Mouse (Mus musculus): ENCODE data around the gene C1qtnf12.

C1qtnf12 gene

DNA sequence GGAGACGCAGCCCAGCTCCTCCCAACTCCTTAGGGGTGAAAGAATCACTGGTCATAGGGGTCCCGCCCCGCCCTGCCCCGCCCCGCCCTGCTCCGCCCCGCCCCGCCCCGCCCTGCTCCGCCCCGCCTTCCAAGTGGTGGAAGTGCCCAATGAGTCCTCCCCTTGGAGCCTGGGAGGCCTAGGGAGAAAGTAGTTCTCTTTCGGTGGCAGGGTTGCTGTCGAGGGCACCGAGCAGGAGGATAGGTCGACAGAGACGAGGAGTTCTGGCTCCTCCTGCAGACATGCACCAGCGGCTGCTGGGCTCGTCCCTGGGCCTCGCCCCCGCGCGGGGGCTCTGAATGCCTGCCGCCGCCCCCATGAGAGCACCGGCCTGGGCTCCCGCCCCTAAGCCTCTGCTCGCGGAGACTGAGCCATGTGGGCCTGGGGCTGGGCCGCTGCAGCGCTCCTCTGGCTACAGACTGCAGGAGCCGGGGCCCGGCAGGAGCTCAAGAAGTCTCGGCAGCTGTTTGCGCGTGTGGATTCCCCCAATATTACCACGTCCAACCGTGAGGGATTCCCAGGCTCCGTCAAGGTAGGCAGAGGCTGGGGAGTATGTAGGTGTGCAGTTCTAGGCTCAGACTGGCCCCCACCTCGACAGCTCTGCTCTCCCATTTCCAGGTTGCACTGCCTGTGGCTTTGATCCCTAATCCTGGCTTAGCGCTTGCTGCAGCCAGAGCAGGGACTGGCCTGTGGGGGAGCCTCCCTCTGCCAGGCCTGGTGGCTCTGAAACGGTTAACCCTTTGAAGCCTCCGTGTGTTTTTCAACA lies at the start of gene C1qtnf12:
Gene C1qtnf12 (plus strand): TSS at position 152 of the 805 bp plus-strand sequence.
- no peak for DNase-seq

DNA sequence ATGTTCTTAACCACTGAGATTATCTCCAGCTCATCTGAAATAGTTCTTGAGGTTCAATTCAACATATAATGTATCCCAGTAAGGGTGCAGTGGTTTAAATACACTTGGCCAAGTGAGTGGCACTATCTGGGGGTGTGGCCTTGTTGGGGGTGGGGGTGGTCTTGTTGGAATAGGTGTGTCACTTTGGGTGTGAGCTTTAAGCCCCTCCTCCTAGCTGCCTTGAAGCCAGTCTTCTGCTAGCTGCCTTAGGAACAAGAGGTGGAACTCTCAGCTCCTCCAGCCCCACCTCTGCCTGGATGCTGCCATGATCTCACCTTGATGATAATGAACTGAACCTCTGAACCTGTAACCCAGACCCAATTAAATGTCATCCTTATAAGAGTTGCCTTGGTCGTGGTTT lies 30.1 kb upstream of the C1qtnf12 start:
- DNase-seq, result no peak

DNA sequence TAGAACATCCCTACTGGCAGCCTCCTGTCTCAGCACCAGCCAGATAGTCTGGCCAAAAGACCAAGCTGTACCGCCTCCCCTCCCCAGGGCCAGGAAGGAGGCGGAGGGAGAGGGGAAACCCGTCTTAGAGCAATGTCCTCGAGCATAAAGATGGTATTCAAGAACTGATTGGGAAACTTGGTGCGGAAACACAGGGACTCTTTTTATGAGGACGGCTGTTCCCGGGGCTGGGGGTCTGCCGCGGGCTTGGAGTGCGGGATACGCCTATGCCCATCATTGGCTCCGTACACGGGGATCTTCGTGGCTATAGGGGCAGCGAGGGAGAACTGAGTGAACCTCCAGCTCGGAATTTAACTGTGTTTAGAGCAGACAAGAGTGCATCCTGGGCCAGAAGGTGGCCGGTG lies 19.1 kb upstream of the C1qtnf12 start:
- DNase-seq, result no peak

DNA sequence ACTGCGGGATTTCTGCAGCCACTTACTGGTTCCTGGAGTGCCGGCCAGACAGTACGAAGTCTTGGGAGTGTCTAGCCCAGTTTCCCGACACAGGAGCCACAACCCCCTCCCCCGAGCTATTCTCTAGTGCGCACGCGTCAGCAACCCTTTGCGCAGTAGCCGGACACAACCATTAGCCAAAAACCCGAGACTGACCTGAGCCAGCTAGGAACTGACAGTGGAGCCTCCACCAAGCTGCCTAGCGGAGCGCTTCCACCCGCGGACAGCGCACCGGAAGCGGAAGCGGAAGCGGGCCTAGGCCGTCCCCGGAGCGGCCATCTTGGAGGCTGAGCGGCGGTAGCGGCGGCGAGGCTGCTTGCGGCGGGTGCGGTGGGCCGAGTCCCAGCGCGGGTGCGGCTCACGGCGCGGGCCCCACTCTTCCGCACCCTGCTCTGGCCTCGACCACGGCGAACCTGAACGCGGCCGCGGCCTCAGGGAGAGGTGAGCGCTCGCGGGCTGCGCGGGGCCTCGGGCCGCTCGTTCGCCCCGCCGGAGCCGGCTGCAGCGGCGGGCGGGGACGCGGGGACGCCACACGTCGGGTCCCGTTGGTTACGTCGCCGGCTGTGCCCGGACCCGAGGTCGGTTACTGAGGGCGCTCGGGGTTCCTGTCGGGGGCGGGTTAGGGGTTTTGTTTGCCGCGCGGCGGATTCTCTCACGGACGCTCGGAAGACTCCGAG lies 18.4 kb upstream of the C1qtnf12 start, which contains the start of gene Ube2j2:
Gene Ube2j2 (plus strand): TSS at position 298 of the 716 bp plus-strand sequence.
- peak; percentile 98 for DNase-seq

DNA sequence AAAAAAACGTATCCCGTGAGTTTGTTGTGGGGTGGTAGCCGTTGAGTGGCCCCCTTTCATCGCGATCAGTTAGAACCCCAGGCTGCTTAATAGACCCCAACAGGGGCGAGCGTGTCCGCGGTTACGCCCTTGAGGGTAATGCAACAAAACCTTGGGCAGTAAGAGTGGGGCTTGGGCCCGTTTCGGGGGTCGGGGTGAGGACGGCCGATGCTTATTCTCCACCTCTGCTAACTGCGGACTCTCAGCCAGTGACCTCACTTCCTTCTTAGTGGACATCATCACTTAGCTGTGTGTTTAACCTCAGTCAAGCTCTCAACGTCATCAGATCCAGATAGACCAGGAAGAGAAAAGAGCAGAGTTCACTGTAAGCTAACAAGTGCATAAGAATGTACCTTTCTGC lies 17.8 kb upstream of the C1qtnf12 start:
- no peak for DNase-seq

GRCm38 (mm10) chr4:155947094-155947493 lies 15.0 kb upstream of the C1qtnf12 start:
- no peak for DNase-seq

GRCm38 (mm10) chr4:155955491-155955890 lies 6.6 kb upstream of the C1qtnf12 start:
- DNase-seq, result no peak

- peak; percentile 64 for DNase-seq
These were observed 2.8 kb upstream of the C1qtnf12 start for GRCm38 (mm10) chr4:155959275-155959674.

DNA sequence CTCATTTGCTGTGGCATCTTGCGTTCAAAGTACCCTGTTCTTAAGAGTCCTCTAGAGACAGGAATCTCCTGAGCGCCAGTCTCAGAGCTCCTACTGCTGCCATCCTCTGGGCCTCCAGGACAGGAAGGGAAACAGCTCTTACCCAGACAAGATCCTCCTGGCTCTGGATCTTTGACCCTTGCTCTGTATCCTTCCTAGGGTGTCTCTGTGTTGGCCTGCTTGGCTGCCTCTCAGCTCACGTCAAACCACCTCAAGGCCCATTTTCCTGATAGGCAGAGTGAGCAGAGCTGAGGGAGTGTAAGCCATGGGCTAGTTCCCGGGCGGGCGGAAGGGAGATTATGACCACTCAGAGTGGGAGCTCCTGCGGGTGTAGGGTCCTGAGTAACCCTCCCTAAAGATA lies 988 bp downstream of the C1qtnf12 start:
- DNase-seq, result no peak

GRCm38 (mm10) chr4:155964396-155964795 lies 2.3 kb downstream of the C1qtnf12 start:
- DNase-seq, result no peak

DNA sequence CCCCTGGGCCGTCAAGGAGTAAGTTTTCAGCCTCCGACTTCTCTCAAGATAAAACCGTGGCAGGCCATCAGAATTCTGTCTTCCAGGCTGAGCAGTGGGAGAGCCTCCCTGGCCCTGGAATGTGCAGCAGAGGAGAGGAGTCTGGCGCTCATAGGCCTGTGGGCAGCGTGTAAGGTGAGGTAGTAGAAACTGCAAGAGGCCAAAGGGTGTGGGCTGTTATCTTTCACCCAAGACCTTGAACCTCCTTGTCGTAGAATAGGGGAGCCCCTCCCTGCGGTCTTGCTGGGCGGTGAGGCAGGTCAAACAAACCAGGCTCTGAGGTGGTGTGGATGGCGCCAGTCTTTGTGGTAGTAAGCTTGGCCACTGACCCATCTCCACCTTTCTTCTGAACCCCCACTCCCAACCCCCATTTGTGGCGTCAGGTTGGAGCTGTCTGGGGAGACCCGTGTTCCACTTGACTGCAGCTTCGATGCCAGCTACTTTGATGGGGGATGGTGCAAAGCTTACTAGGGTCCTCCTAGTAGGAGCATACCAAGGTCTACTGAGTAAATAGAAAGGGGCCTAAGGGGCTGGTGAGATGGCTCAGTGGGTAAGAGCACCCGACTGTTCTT lies 7.0 kb downstream of the C1qtnf12 start:
- DNase-seq, result no peak

GRCm38 (mm10) chr4:155970286-155970685 lies 8.2 kb downstream of the C1qtnf12 start:
- no peak for DNase-seq

DNA sequence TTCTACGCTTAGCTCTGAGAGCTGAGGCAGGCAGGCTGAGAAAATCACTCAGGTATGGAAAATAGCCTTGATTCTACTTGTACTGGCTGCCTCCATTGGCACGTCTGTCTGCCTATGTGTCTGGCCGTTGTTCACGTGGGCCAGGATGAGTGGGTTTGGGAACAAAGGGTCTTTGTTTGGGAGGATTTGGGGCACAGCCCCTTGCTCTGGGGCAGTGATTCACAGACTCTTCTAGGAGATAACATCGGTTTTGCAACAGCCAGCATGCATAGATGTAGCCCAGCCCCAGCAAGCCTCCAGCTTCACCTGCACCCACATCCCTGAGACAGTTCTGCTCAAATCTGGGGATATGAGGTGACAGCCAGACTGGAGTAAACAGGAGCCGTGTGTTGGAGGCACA lies 10.5 kb downstream of the C1qtnf12 start:
- DNase-seq, result no peak

DNA sequence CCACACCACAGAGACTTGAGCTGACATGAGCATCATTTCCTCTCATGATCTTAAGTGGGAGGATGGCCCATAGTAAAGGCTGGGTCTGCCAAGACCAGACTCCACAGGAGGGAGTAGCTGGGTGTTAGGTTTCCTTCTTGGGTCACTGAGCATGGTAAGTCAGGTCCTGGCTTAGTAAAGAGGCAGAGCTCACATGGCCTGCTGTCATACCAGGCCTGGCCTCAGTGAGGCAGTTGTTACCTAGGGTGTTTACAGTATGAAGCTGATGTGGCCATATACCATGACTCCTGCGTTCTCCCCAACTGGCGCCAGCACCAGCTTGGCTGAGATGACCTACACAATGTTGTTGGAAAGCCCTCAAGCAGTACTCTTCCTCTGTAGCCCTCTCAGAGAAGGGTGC lies 11.1 kb downstream of the C1qtnf12 start:
- DNase-seq, result no peak

- DNase-seq, result no peak
These were observed 19.4 kb downstream of the C1qtnf12 start for GRCm38 (mm10) chr4:155981436-155982082.

- no peak for DNase-seq
These were observed 21.7 kb downstream of the C1qtnf12 start for GRCm38 (mm10) chr4:155983788-155984187.

GRCm38 (mm10) chr4:155991211-155991907 lies 29.2 kb downstream of the C1qtnf12 start:
- DNase-seq, result no peak

- no peak for DNase-seq
These were observed 29.8 kb downstream of the C1qtnf12 start for GRCm38 (mm10) chr4:155991908-155992230.

GRCm38 (mm10) chr4:155992241-155992905 lies 30.3 kb downstream of the C1qtnf12 start, which contains the start of the genes B3galt6 and Sdf4:
TSS of gene B3galt6 (minus strand) at chr4:155992649.
TSS of gene Sdf4 (plus strand) at chr4:155992872.
- peak; percentile 89 for DNase-seq

GRCm38 (mm10) chr4:155992906-155993547 lies 30.9 kb downstream of the C1qtnf12 start:
- DNase-seq, result peak; percentile 98

DNA sequence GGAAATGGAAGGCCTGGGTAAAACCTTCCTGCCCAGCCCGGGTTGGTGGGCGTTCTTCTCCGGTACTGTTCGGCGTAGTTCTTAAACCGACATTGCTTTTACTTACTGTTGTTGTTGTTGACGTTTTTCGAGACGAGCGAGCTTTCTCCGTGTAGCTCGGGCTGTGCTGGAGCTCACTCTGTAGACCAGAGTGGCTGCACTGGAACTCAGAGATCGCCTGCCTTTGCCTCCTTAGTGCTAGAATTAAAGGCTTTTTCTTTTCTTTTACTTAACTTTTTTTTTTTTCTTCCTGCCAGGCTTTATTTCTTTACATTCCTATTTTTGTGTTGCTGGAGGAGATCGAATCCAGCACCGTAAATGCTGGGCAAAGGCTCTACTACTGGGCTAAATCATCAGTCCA lies 31.5 kb downstream of the C1qtnf12 start:
- no peak for DNase-seq

All from cerebellum, adult 8-10 months (tissue).